Mouse (Mus musculus) hindbrain, postnatal 0 days (tissue): ENCODE results near the gene Omt2b. TPM values are rescaled to one million over a fixed set of nuclear protein-coding genes. Genes with fewer than 3 reads are reported as not detected.

Experiments used
- ATAC-seq: fragments of 200-750 bp; cut with Nextera tagmentation; 2 replicates; pipeline ENCODE4 v1.8.0; 2017; ENCODE audit warnings: mild to moderate bottlenecking, moderate TSS enrichment, moderate library complexity
- DNase-seq: peaks from one replicate; pipeline ENCODE4 v3.0.0-alpha.2; 2015; ENCODE audit warnings: low spot score
- H3K27ac ChIP-seq: fragments of 300-500 bp; sonication (generic); 2 replicates; pipeline ENCODE4 v1.5.1; 2014; ENCODE audit warnings: mild to moderate bottlenecking
- H3K27me3 ChIP-seq: fragments of 300-500 bp; sonication (generic); 2 replicates; pipeline ENCODE4 v1.6.1; 2014; ENCODE audit warnings: low read length, mixed read lengths; ENCODE audit not compliant: insufficient read depth
- H3K36me3 ChIP-seq: fragments of 300-500 bp; sonication (generic); 2 replicates; pipeline ENCODE4 v1.6.1; 2014; ENCODE audit warnings: low read length, mixed read lengths; ENCODE audit not compliant: insufficient read depth
- H3K4me1 ChIP-seq: fragments of 300-500 bp; sonication (generic); 2 replicates; pipeline ENCODE4 v1.6.1; 2014; ENCODE audit warnings: antibody characterized with exemption, low read length, mixed read lengths; ENCODE audit not compliant: insufficient read depth
- H3K4me2 ChIP-seq: fragments of 300-500 bp; sonication (generic); 2 replicates; pipeline ENCODE4 v1.6.1; 2014; ENCODE audit warnings: low read depth, mild to moderate bottlenecking, low read length, moderate library complexity, mixed read lengths
- H3K4me3 ChIP-seq: fragments of 300-500 bp; sonication (generic); 2 replicates; pipeline ENCODE4 v1.5.1; 2014; ENCODE audit warnings: low read length
- H3K9ac ChIP-seq: fragments of 300-500 bp; sonication (generic); replicated peaks from 2 replicates; pipeline ENCODE4 v1.6.1; 2014; ENCODE audit warnings: mild to moderate bottlenecking, low read length, moderate library complexity, mixed read lengths
- H3K9me3 ChIP-seq: fragments of 300-500 bp; sonication (generic); 2 replicates; pipeline ENCODE4 v1.6.1; 2016; ENCODE audit warnings: low read length, mixed read lengths
- CTCF ChIP-seq: IDR thresholded peaks from 2 replicates; pipeline ENCODE4 v1.5.1; 2016; ENCODE audit warnings: antibody characterized with exemption, control low read depth, low read depth
- WGBS: fragments of 180-500 bp; shearing (Covaris S2); extraction: QIAGEN DNeasy Blood & Tissue Kit; methylation state at CpG from one replicate; pipeline ENCODE4 v1.1.7; 2014; 5-methylcytosine and 5-hydroxymethylcytosine counted together
- polyA plus RNA-seq: library from polyadenylated mRNA; unstranded; fragments of >200 nt; fragmentation: Nextera tagmentation; extraction: Ambion mirVana; gene quantifications from 2 replicates; pipeline ENCODE4 v1.2.1, GENCODE M21; 2015
- total RNA-seq: library from RNA; depleted of rRNA; stranded (reverse); fragments of >200 nt; gene quantifications from 2 replicates; pipeline ENCODE4 v1.2.3, GENCODE M21; 2014; rRNA removed

Omt2b gene
- total and polyA plus RNA-seq, 2 experiments from 2014 or later, result not detected

DNA sequence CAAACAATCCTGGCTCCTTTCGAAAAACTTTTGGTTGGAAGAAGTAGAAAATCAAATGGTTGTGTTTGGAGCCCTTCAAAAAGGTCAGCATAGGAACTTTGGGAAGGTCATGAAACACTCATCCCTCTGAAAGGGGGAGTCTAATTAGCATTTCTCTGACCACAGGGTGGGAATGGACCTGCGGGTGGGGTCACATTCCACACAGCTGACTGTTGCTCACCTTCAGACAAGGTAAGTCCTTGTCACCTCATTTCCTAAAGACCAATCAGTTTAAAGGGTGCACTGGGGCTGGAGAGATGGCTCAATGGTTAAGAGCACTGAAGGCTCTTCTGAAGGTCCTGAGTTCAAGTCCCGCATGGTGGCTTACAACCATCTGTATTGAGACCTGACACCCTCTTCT is 44.1 kb downstream of the Omt2b start:
- no peak for TF ChIP-seq CTCF
- H3K27me3 ChIP-seq, result no peaks in the 10 kb centered on the region

DNA sequence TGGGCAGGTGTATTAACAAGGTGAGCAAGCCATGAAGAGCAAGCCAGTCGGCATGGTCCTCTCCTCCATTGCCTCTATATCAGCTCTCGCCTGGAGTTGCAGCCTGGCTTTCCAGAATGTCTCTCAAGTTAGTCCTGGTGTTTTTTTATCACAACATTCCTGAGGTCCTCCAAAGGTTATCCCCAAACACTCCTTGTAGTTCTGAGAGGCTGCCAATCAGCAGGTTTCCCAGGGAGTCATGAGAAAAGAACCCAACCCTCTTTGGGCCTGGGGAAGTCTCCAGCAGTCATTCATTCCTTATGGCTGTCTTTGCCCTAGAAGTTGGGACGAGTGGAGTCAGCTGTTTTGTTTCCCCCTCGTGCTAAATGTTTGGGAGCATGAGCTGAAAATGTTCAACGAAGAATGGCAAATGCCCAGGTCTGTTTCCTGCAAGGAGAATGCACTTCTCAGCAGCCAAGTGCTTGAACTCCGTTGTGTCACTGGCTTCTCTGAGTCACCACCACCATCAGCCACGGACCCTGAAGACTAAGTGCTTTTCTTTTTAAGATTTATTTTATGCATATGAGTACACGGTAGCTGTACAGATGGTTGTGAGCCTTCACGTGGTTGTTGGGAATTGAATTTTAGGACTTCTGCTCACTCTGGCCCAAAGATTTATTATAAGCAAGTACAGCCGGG is 45.6 kb downstream of the Omt2b start:
- 80% methylated on average over 10 of the region's 10 CpGs for WGBS
- no peaks in the 10 kb centered on the region for H3K9me3 ChIP-seq
- H3K27me3 ChIP-seq, result no peaks in the 10 kb centered on the region
- no peak overlapping the region for H3K27ac ChIP-seq
- no peak overlapping the region for H3K4me3 ChIP-seq
- DNase-seq, result no peak
- TF ChIP-seq CTCF, result no peak
- H3K4me2 ChIP-seq, result no peak overlapping the region
- no peak overlapping the region for H3K9ac ChIP-seq
- no peak for ATAC-seq
- no peaks in the 10 kb centered on the region for H3K36me3 ChIP-seq
- no peaks in the 10 kb centered on the region for H3K4me1 ChIP-seq

More for the DNA sequence above, 44.1 kb downstream of the Omt2b start:
- WGBS, result 94% methylated on average over 3 of the region's 3 CpGs
- H3K9ac ChIP-seq, result no peak overlapping the region
- DNase-seq (no peak), ATAC-seq (no peak)
- no peak overlapping the region for H3K27ac ChIP-seq
- no peak overlapping the region for H3K4me3 ChIP-seq
- H3K4me2 ChIP-seq, result no peak overlapping the region
- no peaks in the 10 kb centered on the region for H3K4me1 ChIP-seq
- no peaks in the 10 kb centered on the region for H3K36me3 ChIP-seq
- H3K9me3 ChIP-seq, result no peaks in the 10 kb centered on the region

GRCm38 (mm10) chr9:78374397-78374796 is 47.0 kb downstream of the Omt2b start:
- no peaks in the 10 kb centered on the region for H3K27me3 ChIP-seq
- no peaks in the 10 kb centered on the region for H3K9me3 ChIP-seq
- ATAC-seq (no peak), DNase-seq (no peak)
- no peak overlapping the region for H3K4me2 ChIP-seq
- no peak for TF ChIP-seq CTCF
- H3K4me1 ChIP-seq, result no peaks in the 10 kb centered on the region
- H3K9ac ChIP-seq, result no peak overlapping the region
- 66% methylated on average over 5 of the region's 5 CpGs for whole genome bisulfite sequencing
- H3K27ac ChIP-seq, result no peak overlapping the region
- H3K4me3 ChIP-seq, result no peak overlapping the region
- no peaks in the 10 kb centered on the region for H3K36me3 ChIP-seq

- no peak overlapping the region for H3K4me2 ChIP-seq
- DNase-seq (no peak), ATAC-seq (no peak)
- TF ChIP-seq CTCF, result no peak
- 83% methylated on average over 1 of the region's 1 CpGs for WGBS
- no peaks in the 10 kb centered on the region for H3K36me3 ChIP-seq
- H3K4me1 ChIP-seq, result no peaks in the 10 kb centered on the region
- H3K4me3 ChIP-seq, result no peak overlapping the region
- H3K27me3 ChIP-seq, result no peaks in the 10 kb centered on the region
- H3K9me3 ChIP-seq, result no peaks in the 10 kb centered on the region
- H3K9ac ChIP-seq, result no peak overlapping the region
- H3K27ac ChIP-seq, result no peak overlapping the region
Measured at GRCm38 (mm10) chr9:78374885-78375389, 47.5 kb downstream of the Omt2b start.

DNA sequence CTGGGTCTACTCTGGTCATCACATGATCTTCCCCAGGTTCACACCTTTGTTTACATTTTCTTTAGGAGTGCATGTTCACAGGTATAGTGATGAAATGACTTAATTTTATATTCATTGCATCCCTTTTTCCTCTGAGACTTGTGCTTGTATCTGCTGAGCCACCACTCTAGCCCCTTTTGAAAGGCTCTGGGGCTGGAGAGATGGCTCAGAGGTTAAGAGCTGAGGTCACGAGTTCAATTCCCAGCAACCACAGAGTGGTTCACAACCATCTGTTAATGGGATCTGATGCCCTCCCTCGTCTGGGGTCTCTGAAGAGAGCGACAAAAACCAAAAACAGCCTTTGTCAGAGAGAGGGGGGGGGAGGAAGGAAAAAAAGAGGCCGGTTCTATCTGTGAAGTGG is 48.1 kb downstream of the Omt2b start:
- Histone ChIP-seq H3K36me3 (no peaks in the 10 kb centered on the region), H3K4me2 (no peak overlapping the region), H3K27me3 (no peaks in the 10 kb centered on the region), H3K27ac (no peak overlapping the region), H3K4me3 (no peak overlapping the region), H3K9ac (no peak overlapping the region), H3K9me3 (no peaks in the 10 kb centered on the region), H3K4me1 (no peaks in the 10 kb centered on the region)
- 85% methylated on average over 4 of the region's 4 CpGs for WGBS
- TF ChIP-seq CTCF, result no peak
- DNase-seq (no peak), ATAC-seq (no peak)

DNA sequence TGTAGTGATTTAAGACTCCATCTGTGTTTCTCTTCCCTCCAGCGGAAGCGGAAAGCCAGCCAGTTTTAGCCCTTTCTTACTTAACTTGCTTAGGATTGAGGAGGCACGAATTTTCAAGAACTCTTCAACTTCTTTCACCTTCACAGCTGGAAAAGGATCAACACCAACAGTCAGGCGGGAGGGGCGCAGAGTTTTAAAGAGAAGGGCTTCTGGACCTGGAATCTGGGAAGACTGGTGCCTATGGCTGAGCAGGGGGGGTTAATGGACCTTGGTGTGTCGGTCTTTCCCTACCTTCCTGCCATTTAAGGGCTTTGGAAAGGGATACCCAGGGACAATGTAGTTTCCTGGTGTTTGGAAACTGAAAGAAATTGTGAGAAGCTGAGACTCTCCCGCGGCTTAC is 50.2 kb downstream of the Omt2b start:
- 31% methylated on average over 8 of the region's 8 CpGs for WGBS
- Histone ChIP-seq H3K4me3 (peak overlapping the region; percentile 26), H3K9ac (peak overlapping the region; percentile 53; the same call in 1 of the 2 replicates), H3K4me1 (no peaks in the 10 kb centered on the region), H3K4me2 (peak overlapping the region; percentile 65), H3K27me3 (no peaks in the 10 kb centered on the region), H3K9me3 (no peaks in the 10 kb centered on the region), H3K27ac (peak overlapping the region; percentile 54; the same call in 1 of the 2 replicates), H3K36me3 (no peaks in the 10 kb centered on the region)
- TF ChIP-seq CTCF, result no peak
- no peak for DNase-seq
- no peak for ATAC-seq

GRCm38 (mm10) chr9:78378113-78378785 is 50.9 kb downstream of the Omt2b start, which contains the start of gene Ooep:
Gene Ooep (minus strand): TSS chr9:78378725.
- no peaks in the 10 kb centered on the region for H3K4me1 ChIP-seq
- H3K27ac ChIP-seq, result peak within 1 kb of the TSS; percentile 54; the same call in 1 of the 2 replicates
- DNase-seq (peak; percentile 84), ATAC-seq (peak; percentile 95)
- H3K9ac ChIP-seq, result peak within 1 kb of the TSS; percentile 53
- no peaks in the 10 kb centered on the region for H3K27me3 ChIP-seq
- 1% methylated on average over 23 of the region's 23 CpGs for WGBS
- peak; percentile 50 for TF ChIP-seq CTCF
- H3K36me3 ChIP-seq, result no peaks in the 10 kb centered on the region
- H3K4me2 ChIP-seq, result peak within 1 kb of the TSS; percentile 65
- no peaks in the 10 kb centered on the region for H3K9me3 ChIP-seq
- peak within 1 kb of the TSS; percentile 26 for H3K4me3 ChIP-seq

Other genes starting within 250 kb of the Omt2b start
- gene Fbxo9, start 218.5 kb upstream of the Omt2b start, total RNA-seq, result 107 and 109 TPM in 2 replicates
- 86.7 and 88.9 TPM in 2 replicates for gene Fbxo9, start 218.5 kb upstream of the Omt2b start, polyA plus RNA-seq
- 36.7 and 41.2 TPM in 2 replicates for gene Ick, start 218.4 kb upstream of the Omt2b start, total RNA-seq
- 29.3 and 35.2 TPM in 2 replicates for gene Ick, start 218.4 kb upstream of the Omt2b start, polyA plus RNA-seq
- 7.9 and 17.5 TPM in 2 replicates for gene Gsta4, start 144.8 kb upstream of the Omt2b start, total RNA-seq
- 51.8 and 55.1 TPM in 2 replicates for gene Gsta4, start 144.8 kb upstream of the Omt2b start, polyA plus RNA-seq
- not detected in 2 replicates for gene Gsta1, start 96.9 kb upstream of the Omt2b start, total RNA-seq
- not detected in 2 replicates for gene Gsta1, start 96.9 kb upstream of the Omt2b start, polyA plus RNA-seq
- gene Gm3776, start 70.5 kb upstream of the Omt2b start, total RNA-seq, result not detected in 2 replicates
- gene Gm3776, start 70.5 kb upstream of the Omt2b start, polyA plus RNA-seq, result not detected in 2 replicates
- not detected in 2 replicates for gene Gm10639, start 37.7 kb upstream of the Omt2b start, total RNA-seq
- not detected in 2 replicates for gene Gm10639, start 37.7 kb upstream of the Omt2b start, polyA plus RNA-seq
- gene Omt2a, start 12.8 kb upstream of the Omt2b start, total RNA-seq, result not detected in 2 replicates
- not detected in 2 replicates for gene Omt2a, start 12.8 kb upstream of the Omt2b start, polyA plus RNA-seq
- gene Gsta2, start 28.2 kb downstream of the Omt2b start, total RNA-seq, result not detected in 2 replicates
- not detected in 2 replicates for gene Gsta2, start 28.2 kb downstream of the Omt2b start, polyA plus RNA-seq
- 1.4 and 1.8 TPM in 2 replicates for gene Dppa5a, start 40.6 kb downstream of the Omt2b start, total RNA-seq
- gene Dppa5a, start 40.6 kb downstream of the Omt2b start, polyA plus RNA-seq, result 5.8 and 6.2 TPM in 2 replicates
- gene Ooep, start 51.1 kb downstream of the Omt2b start, total RNA-seq, result 1.7 and 2.9 TPM in 2 replicates
- gene Ooep, start 51.1 kb downstream of the Omt2b start, polyA plus RNA-seq, result 4.5 and 4.7 TPM in 2 replicates
- gene Ddx43, start 68.2 kb downstream of the Omt2b start, total RNA-seq, result 0.72 TPM in 1 of 2 replicates, not detected in the other
- gene Ddx43, start 68.2 kb downstream of the Omt2b start, polyA plus RNA-seq, result 0.38 and 0.59 TPM in 2 replicates
- 0.61 and 0.63 TPM in 2 replicates for gene Cgas, start 115.6 kb downstream of the Omt2b start, total RNA-seq
- 0.71 and 0.88 TPM in 2 replicates for gene Cgas, start 115.6 kb downstream of the Omt2b start, polyA plus RNA-seq
- gene Mto1, start 120.6 kb downstream of the Omt2b start, total RNA-seq, result 25.7 and 36.3 TPM in 2 replicates
- gene Mto1, start 120.6 kb downstream of the Omt2b start, polyA plus RNA-seq, result 20.9 and 22.0 TPM in 2 replicates
- 2.5 TPM in 1 of 2 replicates, not detected in the other for gene Gm17324, start 121.2 kb downstream of the Omt2b start, total RNA-seq
- 2.3 and 3.4 TPM in 2 replicates for gene Gm17324, start 121.2 kb downstream of the Omt2b start, polyA plus RNA-seq
- 5,514 and 5,628 TPM in 2 replicates for gene Eef1a1, start 161.6 kb downstream of the Omt2b start, total RNA-seq
- 2,472 and 2,549 TPM in 2 replicates for gene Eef1a1, start 161.6 kb downstream of the Omt2b start, polyA plus RNA-seq